In genomic region chr9:101262815-101263214, GRCm38 (mm10) we compare ENCODE assay signal across 14 mouse cellular contexts. TPM values are rescaled to one million over a fixed set of nuclear protein-coding genes. Genes with fewer than 3 reads are reported as not detected.
DNase-seq lines count a peak whose midpoint lies in the region; TF ChIP-seq lines count a peak whose summit lies in the region.
"Had no signal": no experiment of that assay in that cellular context is flagged by ENCODE, and none has a peak within 500 bp of the region (broad histone marks: within the 10 kb centered on the region; RNA-seq: fewer than 3 reads in every experiment).

No protein-coding gene starts in this region.

- no peak for TF ChIP-seq EP300 in heart, adult 2 months (IDR thresholded peaks at IDR 0.05; ENCODE audit: insufficient read depth, low read depth, low read length)

- TF ChIP-seq POLR2A in heart, adult 2 months (IDR thresholded peaks at IDR 0.05; ENCODE audit: insufficient read depth, low read depth, low read length): no peak

- no peaks in the 10 kb centered on the region for H3K27me3 ChIP-seq in heart, adult 2 months (ENCODE audit: control insufficient read depth, insufficient read depth, low read length)
- H3K27me3 ChIP-seq: CH12.LX; embryonic facial prominence, embryonic 12.5 days; forebrain, embryonic 15.5 days; hindbrain, embryonic 15.5 days; Patski had no signal

- TF ChIP-seq CTCF in heart, adult 2 months (IDR thresholded peaks at IDR 0.05): no peak
- no peak for TF ChIP-seq CTCF in layer of hippocampus, adult 2 months (conservative IDR thresholded peaks at IDR 0.05)

- peak overlapping the region; percentile 79 for H3K27ac ChIP-seq in heart, adult 2 months
- peak overlapping the region; percentile 67; the same call in 1 of the 2 replicates for H3K27ac ChIP-seq in layer of hippocampus, adult 2 months
- H3K27ac ChIP-seq: embryonic facial prominence, embryonic 12.5 days; forebrain, embryonic 15.5 days; heart, embryonic 10.5 days; hindbrain, embryonic 15.5 days had no signal

- no peak for DNase-seq in heart, adult 2 months
- DNase-seq in heart, postnatal 4 days: no peak
- peak; percentile 58 for DNase-seq in kidney, adult 9 months
- DNase-seq in kidney, adult 11 months: no peak
- DNase-seq in layer of hippocampus, adult 2 months (ENCODE audit: low spot score in 2 of 2): no peak
- no peak for DNase-seq in layer of hippocampus, postnatal 36 days
- DNase-seq: cerebellum, adult 11-12 months; cerebellum, adult 9-10 months had no signal

- no peak overlapping the region for H3K4me3 ChIP-seq in heart, adult 2 months
- no peak overlapping the region for H3K4me3 ChIP-seq in layer of hippocampus, adult 2 months
- H3K4me3 ChIP-seq: embryonic facial prominence, embryonic 12.5 days; forebrain, embryonic 15.5 days; heart, embryonic 10.5 days; hindbrain, embryonic 15.5 days had no signal

- H3K79me2 ChIP-seq in heart, adult 2 months (replicated peaks; ENCODE audit: control insufficient read depth, insufficient read depth, low read length): no peaks in the 10 kb centered on the region

- intact Hi-C loops in heart, adult 2 months (cut with DNase I): no loop called here

- H3K36me3 ChIP-seq in heart, adult 2 months (ENCODE audit: control insufficient read depth, insufficient read depth, low read length): no peaks in the 10 kb centered on the region; the same call in 1 of the 2 replicates
- H3K36me3 ChIP-seq: embryonic facial prominence, embryonic 12.5 days; forebrain, embryonic 15.5 days; heart, embryonic 10.5 days; hindbrain, embryonic 15.5 days had no signal

- peaks cover 2% of the 10 kb centered on the region; the same call in 1 of the 2 replicates for H3K4me1 ChIP-seq in heart, adult 2 months (ENCODE audit: control insufficient read depth, insufficient read depth, low read length)

- no peak overlapping the region for H3K9ac ChIP-seq in heart, adult 2 months (ENCODE audit: low read depth, low read length)
- H3K9ac ChIP-seq: embryonic facial prominence, embryonic 12.5 days; forebrain, embryonic 15.5 days; hindbrain, embryonic 15.5 days had no signal

- whole genome bisulfite sequencing in heart, adult 2 months: 85% methylated on average over 3 of the region's 3 CpGs

RNA-seq across cellular contexts. Expression of gene Ppp2r3a, which starts 11.2 kb away (rescaled TPM):
- total RNA-seq in heart, adult 2 months (2021): 100 to 1,000 TPM; 179 to 215 TPM
- 51.7 and 114 TPM in 2 replicates for polyA plus RNA-seq in heart, adult 2 months (2012; rRNA removed)
- total RNA-seq in heart, postnatal 4 days (2021): 100 to 1,000 TPM; 179 to 189 TPM
- 10 to 100 TPM; 29.0 to 30.9 TPM for total RNA-seq in layer of hippocampus, adult 2 months (2021)
- 10 to 100 TPM; 26.5 to 32.1 TPM for total RNA-seq in layer of hippocampus, postnatal 36 days (2021)

Comparison
In these comparisons a context has a peak if more than half of its experiments do, and no peak if none do; other contexts are left out.
1. RNA of gene Ppp2r3a, which starts 11.2 kb away (total RNA-seq): 179 to 215 TPM in heart, adult 2 months and 179 to 189 TPM in heart, postnatal 4 days; 26.5 to 32.1 TPM in layer of hippocampus, postnatal 36 days and 29.0 to 30.9 TPM in layer of hippocampus, adult 2 months; every median in the first group is over 4 times any median in the second.